Comparison of ENCODE assay signal across 7 mouse cellular contexts in the genomic region with DNA sequence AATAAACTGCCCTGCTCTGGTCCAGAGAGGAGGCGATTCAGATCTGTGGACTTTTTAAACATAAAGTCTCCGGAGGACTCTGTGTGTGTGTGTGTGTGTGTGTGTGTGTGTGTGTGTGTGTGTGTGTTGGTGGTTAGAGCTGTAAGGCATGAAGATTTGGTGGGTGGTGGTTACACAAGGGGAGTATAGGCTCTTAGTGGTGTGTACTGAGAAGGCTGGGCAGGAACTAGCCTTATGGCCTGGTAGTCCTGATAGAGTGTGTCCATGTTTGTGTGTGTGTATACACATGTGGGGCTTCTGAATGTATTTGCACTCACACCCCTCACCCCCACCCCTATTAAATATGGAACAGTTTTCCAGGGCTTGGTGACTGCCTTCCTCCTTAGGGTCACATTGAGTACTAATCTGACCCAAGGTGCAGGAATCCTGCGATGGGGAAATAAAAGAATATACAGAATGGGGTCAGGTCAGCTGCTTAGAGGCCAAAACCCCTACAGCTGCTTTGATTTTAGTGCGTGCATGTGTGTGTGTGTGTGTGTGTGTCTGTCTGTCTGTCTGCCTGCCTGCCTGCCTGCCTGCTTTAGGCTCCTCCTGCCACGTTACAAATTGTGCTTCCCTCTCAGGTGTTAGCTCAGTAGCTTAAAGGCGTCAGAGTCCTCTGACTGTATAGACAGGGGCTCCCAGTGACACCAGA.
A peak's percentile ranks its signal among the peaks of the same experiment; 100 is the strongest.
DNase-seq lines count a peak whose midpoint lies in the region; ATAC-seq and TF ChIP-seq lines count a peak whose summit lies in the region.

No protein-coding gene starts in this region.

- TF ChIP-seq CTCF in lung, postnatal 0 days (IDR thresholded peaks at IDR 0.05) = no peak

- no peaks in the 10 kb centered on the region for H3K36me3 ChIP-seq in hindbrain, embryonic 13.5 days
- H3K36me3 ChIP-seq in lung, postnatal 0 days (ENCODE audit: insufficient read depth, low read length) = no peaks in the 10 kb centered on the region

- ATAC-seq in hindbrain, embryonic 13.5 days (ENCODE audit: low FRiP score) = no peak
- peak; percentile 7 for ATAC-seq in lung, postnatal 0 days
- ATAC-seq in megakaryocyte-erythroid progenitor cell, adult 5-6 weeks (replicated peaks; ENCODE audit: low FRiP score, low TSS enrichment, poor library complexity, severe bottlenecking) = no peak

- peak overlapping the region; percentile 89 for H3K4me3 ChIP-seq in hindbrain, embryonic 13.5 days
- H3K4me3 ChIP-seq in lung, postnatal 0 days (ENCODE audit: low read depth, low read length) = no peak overlapping the region

- peak; percentile 68 for TF ChIP-seq EP300 in lung, postnatal 0 days (IDR thresholded peaks at IDR 0.05)

- peak overlapping the region; percentile 99 for H3K9ac ChIP-seq in hindbrain, embryonic 13.5 days
- H3K9ac ChIP-seq in lung, postnatal 0 days (replicated peaks; ENCODE audit: low read depth) = no peak overlapping the region

- no peaks in the 10 kb centered on the region for H3K9me3 ChIP-seq in hindbrain, embryonic 13.5 days
- no peaks in the 10 kb centered on the region for H3K9me3 ChIP-seq in lung, postnatal 0 days (ENCODE audit: low read length)

- WGBS in hindbrain, embryonic 13.5 days = 35% methylated on average over 6 of the region's 6 CpGs
- WGBS in lung, postnatal 0 days = 27% methylated on average over 6 of the region's 6 CpGs

- H3K4me1 ChIP-seq in hindbrain, embryonic 13.5 days (replicated peaks) = peaks cover 51% of the 10 kb centered on the region
- peaks cover 24% of the 10 kb centered on the region; the same call in 1 of the 2 replicates for H3K4me1 ChIP-seq in lung, postnatal 0 days (ENCODE audit: insufficient read depth, low read depth, low read length)

- peaks cover 11% of the 10 kb centered on the region; the same call in 1 of the 2 replicates for H3K27me3 ChIP-seq in hindbrain, embryonic 13.5 days
- H3K27me3 ChIP-seq in lung, postnatal 0 days (replicated peaks; ENCODE audit: insufficient read depth, low read length) = no peaks in the 10 kb centered on the region

- peak overlapping the region; percentile 93 for H3K4me2 ChIP-seq in hindbrain, embryonic 13.5 days
- H3K4me2 ChIP-seq in lung, postnatal 0 days (replicated peaks; ENCODE audit: low read depth, low read length) = peak overlapping the region; percentile 17; the same call in 1 of the 2 replicates

- DNase-seq in retina, embryonic 14.5 days (ENCODE audit: low spot score) = peak; percentile 6
- DNase-seq in retina, postnatal 1 day = no peak
- peak; percentile 60 for DNase-seq in lung, postnatal 0 days (ENCODE audit: low spot score)
- no peak for DNase-seq in urinary bladder, postnatal 36 days (ENCODE audit: low spot score in 2 of 2)
- DNase-seq in cerebellum, adult 11 months = no peak

- H3K27ac ChIP-seq in hindbrain, embryonic 13.5 days = peak overlapping the region; percentile 100
- H3K27ac ChIP-seq in lung, postnatal 0 days (ENCODE audit: low read length) = peak overlapping the region; percentile 66

Comparison
In these comparisons a context has a peak if more than half of its experiments do, and no peak if none do; other contexts are left out.
1. DNase-seq: peak in retina, embryonic 14.5 days (single experiment) and lung, postnatal 0 days (single experiment); none in retina, postnatal 1 day (single experiment), urinary bladder, postnatal 36 days (0 of 2) and cerebellum, adult 11 months (single experiment).